Mouse (Mus musculus): ENCODE data around the gene Usp10. TPM values are rescaled to one million over a fixed set of nuclear protein-coding genes. Genes with fewer than 3 reads are reported as not detected.
A peak's percentile ranks its signal among the peaks of the same experiment; 100 is the strongest.

Usp10 gene
- total RNA-seq (2021) = 100 to 1,000 TPM in 1 of 2 experiments, 10 to 100 TPM in 1; 92.2 to 106 TPM
- long read RNA-seq, experiment 1, transcript Usp10-202 (14 exons, 3,274 nt) = minor isoform, 9 of 75 reads
- long read RNA-seq, experiment 1, transcript Usp10-210 (14 exons, 3,726 nt) = major isoform, 24 of 75 reads
- long read RNA-seq, experiment 1, partial matches to known transcripts = 38 of 75 reads
- long read RNA-seq, experiment 1, other reads (novel, unspliced or antisense) = 4 of 75 reads
- long read RNA-seq, experiment 2, transcript Usp10-202 (14 exons, 3,274 nt) = minor isoform, 9 of 39 reads
- long read RNA-seq, experiment 2, transcript Usp10-210 (14 exons, 3,726 nt) = major isoform, 17 of 39 reads
- long read RNA-seq, experiment 2, partial matches to known transcripts = 8 of 39 reads
- long read RNA-seq, experiment 2, other reads (novel, unspliced or antisense) = 5 of 39 reads

DNA sequence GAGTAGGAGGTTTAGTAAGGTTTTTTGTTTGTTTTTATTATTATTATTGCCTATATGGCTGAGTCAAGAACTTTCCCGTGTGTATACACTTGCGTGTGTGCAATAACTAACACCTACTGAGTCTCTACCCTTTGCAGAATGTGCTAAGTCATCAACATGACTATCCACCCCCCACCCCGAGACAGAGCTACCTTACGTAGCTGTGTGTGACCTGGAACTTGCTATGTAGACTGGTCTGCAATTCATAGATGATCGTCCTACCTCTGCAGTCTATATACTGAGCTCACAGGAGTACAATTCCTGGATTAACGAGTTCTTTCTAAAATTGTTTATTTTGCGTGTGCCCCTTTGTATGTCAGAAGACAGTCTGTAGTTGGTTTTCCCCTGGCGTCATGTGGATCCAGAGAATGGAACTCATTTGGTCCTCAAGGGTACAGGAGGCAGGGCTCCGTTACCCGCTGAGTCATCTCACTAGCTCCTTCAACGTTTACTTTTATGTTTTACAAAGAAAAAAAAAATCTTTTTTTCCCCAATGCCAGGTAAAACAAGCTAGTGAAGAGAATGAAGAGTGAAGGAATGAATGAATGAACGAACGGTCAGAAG is at the start of gene Usp10:
TSS of gene Usp10 (plus strand) at position 417 of the 603 bp plus-strand sequence.
- no peak for DNase-seq

DNA sequence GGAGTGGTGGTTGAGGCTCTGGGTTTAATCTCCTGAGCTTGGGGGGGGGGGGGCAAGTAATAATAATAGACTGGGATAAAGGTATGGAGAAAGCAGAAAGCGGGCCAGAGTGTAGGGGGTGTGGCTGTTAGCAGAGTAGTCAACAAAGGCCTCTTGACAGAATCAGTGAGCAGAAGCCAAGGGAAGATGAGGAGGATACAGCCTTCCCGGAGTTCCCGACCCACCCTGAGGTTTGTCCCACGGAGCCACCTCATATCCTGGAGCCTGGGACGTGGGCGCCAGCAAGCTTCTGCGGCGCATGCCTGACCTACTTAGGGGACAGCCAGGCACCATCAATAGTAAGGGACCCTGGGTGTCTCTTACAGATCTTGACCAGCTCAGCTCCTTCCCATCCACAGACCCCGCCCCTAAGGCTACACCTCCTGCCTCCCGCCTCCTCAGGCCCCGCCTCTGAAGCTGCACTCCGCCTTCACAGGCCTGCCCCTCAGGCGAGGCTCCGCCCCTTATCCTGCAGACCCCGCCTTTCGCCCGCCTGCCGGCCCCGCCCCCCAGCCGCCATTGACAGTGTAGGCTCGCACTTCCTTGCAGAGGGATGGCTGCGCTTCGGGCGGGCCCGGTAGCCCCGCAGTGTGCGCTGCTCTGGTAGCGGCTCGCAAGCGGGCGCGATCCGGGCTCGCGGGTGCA is 48.3 kb upstream of the Usp10 start, which contains the start of gene Klhl36:
TSS of gene Klhl36 (plus strand) at position 561 of the 684 bp plus-strand sequence.
- peak; percentile 99 for DNase-seq

DNA sequence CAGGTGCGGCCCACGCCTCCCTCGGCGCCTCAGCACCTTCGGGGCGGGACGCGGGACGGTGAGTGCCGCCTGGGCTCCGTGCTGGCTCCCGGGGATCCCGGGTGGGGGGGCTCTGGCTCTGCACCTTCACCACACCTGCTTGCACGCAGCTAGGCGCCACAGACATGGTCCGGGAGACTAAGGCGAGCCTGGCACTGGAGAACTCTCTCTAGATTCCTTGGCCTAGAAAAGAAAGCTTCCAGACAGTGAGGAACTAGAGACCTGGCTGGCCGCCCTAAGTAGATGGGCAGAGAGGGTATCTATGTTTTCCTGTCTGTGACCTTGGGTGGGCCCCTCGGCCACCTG is 47.8 kb upstream of the Usp10 start:
- no peak for DNase-seq

DNA sequence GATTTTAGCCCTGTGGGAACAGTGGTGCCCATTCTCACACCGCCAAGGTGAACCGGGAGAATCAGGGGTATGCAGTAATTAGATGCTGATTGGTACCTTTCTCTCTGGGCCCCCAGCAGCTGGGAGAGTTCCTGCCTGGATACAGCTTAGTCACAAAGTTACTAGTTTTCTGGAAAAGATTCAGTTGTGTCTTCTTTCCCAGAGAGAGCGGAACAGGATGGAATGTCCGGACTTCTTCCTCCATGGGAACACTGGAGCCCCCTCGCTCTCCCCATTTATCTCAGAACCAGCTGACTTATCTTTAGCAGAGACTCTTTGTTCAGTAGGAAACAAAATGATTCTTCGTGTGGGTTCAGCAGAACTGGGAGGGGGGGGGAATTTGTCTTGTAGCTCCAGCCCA is 47.4 kb upstream of the Usp10 start:
- DNase-seq = no peak

DNA sequence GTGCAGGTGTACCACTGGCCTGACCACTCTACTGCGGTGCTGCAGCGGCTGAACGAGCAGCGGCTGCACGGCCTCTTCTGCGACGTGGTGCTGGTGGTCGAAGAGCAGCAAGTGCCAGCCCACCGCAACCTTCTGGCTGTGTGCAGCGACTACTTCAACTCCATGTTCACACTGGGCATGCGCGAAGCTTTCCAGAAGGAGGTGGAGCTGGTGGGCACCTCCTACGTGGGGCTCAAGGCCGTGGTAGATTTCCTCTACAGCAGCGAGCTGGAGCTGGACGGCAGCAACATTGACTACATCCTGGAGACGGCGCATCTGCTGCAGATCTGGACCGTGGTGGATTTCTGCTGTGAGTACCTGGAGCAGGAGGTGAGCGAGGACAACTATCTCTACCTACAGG is 40.5 kb upstream of the Usp10 start:
- no peak for DNase-seq

DNA sequence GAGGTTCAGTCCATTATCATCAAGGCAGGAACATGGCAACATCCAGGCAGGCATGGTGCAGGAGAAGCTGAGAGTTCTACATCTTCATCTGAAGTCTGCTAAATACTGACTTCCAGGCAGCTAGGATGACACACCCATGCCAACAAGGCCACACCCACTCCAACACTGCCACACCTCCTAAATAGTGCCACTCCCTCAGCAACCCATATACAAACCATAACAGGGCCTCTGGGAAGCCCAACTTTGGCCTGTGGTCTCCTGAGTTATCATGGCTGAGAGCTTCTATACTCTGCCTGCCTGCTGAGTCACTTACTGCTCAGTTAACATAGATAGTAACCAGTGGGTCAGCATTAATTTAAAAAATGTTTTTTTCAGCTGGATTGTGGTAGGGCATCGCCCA is 37.0 kb upstream of the Usp10 start:
- DNase-seq = no peak

DNA sequence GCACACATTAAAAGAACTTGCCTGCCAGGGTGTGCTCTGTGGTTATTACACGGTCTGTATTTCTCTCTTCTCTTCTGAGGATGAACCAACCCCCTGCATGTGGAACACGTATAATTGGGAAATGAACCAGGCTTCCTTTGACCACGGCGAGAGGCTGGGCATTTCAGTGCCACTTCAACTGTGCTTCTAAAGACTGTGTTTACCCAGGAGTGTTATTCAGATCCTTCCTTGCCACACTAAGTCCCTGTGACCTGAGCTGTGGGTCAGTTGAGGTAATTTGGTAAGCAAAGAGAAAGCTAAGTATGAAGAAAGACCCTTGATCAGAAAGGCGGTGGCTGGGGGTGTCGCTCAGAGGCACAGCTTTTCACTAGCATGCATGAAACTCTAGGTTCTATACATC is 28.9 kb upstream of the Usp10 start:
- DNase-seq = no peak

DNA sequence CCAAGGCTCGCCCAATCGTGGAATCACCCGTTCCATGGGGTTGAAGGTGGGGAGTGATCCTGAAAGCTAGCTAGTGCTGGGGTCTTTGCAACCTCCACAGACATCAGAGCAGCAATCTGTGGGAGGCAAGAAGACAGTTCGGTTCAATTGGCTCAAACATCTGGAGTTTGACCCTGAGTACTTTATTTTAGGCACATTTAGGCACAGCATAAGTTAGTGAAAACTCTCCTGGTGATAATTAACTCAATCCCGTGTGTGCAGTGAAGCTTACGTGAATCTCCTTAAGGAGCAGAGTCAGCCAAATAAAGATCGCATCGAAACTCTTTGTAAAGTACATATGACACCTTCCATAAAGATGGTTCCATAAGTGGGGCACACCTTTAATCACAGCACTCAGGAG is 28.2 kb upstream of the Usp10 start:
- DNase-seq = no peak

DNA sequence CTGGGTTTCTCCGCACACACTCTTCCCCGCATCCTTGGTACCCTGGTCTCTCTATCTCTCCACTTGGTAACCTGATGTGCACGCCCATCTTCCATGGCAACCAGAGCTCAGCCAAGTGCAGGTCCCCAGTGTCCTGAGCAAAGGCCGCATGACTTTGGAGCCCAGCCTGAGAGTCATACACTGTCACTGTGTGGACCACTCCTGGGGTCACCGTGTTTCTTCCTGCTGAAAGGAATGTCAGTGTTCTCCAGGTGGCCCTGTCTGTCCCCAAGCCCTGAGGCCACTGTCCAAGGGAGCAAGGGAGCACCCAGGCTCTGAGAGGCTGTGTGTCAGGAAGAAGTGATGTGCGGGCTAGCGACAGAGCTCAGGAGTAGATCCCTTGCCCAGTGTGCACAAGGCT is 26.9 kb upstream of the Usp10 start:
- DNase-seq = no peak

DNA sequence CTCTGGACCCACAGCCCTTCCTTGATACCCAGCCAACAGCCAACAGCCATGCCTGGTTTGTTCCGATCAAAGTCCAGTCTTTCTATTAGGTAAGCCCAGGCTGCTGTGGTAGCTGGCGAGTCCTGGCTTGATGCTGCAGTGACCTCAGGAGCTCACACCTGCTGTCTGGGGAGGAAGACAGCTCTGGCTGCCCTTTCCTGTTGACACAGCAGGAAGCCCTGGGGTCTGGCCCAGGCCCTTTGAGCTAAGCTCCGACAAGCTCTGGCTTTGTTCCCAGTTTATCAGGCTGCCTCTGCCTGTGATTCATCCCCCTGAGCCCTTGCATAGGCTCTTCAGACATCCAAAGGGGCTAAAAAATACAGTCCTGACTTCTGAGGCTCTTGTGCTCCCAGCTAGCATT is 24.5 kb upstream of the Usp10 start:
- DNase-seq = peak; percentile 74

DNA sequence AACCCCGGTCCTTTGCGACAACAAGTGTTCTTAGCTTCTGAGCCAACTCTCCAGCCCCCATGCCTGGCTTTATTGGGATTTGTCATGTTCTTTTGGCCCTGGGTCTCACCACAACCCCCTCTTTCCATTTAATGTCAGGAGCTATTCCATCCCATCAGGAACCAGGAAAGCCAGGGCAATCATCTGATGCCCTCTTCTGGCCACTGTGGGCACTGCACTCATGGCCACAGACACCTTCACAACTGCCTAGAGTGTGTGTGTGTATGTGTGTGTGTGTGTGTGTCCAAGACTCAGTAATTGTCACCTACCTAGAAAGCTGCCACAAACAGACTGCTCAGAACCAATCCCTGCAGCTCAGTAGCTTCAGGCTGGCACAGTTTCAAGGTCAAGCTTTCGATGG is 23.0 kb upstream of the Usp10 start:
- peak; percentile 75 for DNase-seq

DNA sequence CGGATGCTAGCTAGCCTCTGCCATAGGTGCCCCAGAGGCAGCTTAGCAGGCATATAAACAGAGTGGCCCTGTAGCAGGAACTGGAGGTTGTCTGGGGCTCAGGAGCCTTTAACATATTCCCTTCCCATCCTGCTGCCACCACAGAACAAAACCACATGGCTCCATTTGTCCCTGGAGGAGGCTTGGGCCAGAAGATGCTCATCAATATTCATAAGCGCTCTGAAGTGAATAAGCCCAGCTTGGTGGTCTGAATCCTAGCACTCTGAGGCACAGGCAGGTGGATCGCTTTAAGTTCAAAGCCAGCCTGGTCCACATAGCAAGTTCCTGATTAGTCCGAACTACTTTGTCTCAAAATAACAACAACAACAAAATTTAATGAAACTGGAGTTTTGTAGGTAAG is 22.1 kb upstream of the Usp10 start:
- no peak for DNase-seq

DNA sequence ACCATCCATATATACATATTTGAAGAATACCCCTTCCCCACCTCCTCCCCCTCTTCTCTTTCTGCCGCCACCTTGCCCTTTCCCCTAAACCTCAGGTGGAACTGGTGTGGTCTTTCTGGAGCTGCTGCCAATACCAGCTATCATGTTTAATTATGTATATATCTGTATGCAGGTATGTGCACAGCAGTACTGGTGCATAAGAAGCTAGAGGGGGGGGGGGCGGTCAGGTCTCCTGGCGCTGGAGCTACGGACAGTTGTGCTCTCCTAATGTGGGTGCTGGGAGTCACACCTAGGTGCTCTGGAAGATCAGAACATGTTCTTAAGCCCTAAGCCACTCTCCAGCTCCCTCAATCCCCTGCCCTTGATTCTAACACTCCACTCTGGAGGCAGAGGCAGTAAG is 13.1 kb upstream of the Usp10 start:
- no peak for DNase-seq

DNA sequence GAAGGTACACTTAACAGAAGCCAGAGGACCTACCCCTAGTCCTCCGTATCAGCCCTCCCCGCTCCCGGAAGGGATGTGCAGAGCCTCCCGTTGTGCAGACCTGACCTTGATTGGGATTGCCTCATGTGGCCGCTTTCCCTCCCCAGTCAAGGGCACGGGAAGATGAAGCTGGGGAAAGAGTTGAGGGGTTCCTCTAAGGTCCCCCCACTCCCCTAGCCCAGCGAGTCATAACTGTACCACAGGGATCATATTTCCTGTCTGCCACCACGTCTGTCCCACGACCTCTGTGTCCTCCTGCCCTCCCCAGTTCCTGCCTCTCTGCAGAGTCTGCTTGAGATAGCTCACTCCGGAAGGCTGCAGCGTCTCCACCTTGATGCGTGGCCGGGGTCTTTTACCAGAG is 12.2 kb upstream of the Usp10 start:
- DNase-seq = peak; percentile 49

DNA sequence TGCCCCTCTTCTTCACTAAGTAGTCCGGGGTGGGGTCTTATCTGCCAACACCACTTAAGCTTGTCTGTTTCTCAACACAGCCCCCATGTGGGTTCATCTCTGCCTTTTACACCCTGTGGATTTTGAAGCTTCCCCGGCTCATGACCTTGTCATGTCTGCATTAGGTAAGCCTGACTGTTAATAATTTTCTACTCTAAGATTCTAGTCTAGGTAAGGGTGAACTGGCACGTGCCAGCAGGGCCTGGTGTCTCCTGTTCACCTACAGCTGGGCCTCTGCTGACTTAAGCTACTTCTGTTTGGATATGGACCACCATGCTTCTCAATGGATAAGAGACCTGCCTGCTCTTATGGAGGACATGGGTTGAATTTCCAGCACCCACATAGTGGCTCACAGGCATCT is 8.8 kb upstream of the Usp10 start:
- DNase-seq = no peak

DNA sequence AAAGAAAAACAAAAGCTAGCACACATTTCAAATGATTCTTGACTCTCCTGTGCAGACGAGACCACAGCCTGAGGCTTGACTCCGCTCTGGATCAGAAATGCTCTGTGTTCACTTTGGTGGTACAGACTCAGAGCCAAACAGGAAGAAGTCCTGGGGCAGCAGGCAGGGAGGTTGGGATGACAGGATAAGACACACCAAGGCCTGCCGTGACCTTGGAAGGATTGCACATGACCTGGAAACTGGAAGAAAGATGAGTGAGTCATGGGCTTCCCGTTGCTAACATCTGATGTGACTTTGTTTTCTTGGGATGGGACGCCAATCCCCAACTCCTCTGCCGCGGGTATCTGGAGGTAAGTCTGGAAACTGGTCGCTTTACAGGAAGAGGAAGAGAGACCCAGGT is 8.2 kb upstream of the Usp10 start:
- DNase-seq = peak; percentile 61

DNA sequence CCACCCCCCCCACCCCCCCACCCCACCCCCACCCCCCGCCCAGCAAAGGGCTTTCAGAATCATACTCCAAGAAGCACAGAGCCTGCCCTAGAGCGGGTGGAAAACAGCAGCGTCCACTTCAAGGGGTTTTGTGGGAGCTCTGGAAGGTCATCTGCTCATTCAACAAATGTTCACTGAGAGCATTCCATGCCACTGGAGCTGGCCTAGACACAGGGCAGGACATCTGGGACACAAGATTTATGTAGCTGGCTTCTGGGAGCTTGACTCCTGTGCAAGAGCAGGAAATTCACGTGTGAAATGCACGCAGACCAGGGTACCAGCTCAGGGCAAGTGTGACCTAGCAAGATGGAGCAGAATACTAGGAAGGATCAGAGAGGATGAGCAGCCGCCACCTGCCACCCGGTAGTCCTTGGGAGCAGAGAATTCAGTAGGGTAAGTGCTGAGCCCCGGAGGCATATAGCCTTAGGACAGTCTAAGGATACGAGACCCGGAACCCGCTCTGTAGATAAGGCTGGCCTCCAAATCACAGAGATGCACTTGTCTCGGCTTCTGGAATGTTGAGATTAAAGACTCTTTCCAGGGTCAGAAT is 5.7 kb upstream of the Usp10 start:
- no peak for DNase-seq

DNA sequence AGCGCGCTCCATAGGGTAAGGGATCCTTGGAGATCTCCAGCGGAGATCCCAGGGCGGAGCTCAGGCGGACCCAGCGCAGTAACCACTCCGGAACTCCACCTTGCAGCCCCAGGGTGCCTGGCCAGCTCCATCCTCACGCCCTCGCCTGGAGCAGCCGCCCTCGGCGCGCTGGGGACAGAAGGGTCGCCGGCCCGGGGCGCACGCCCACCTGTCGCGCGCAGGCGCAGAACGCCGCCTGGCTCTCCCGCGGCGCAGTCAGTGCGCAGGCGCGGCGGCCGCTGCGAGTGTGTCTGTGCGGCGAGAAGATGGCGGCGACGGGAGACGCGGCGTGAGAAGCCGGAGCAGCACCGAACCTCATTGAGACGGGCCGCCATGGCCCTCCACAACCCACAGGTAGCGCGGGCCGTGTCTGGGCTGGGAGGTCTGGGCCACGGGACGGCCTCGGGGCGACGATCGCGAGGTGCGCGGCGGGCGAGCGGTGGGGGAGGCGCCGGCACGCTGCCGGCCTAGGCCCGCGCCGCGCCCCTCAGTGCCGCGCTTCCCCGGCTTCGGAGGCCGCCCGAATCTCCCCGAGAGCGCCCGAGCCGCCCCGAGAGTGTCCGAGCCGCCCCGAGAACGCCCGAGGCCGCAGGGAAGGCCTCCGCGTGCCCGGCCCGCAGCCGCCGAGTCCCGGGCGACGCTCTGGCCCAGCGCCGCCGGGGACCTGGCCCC is 542 bp downstream of the Usp10 start, which contains the start of gene Gm20388:
TSS of gene Gm20388 (plus strand) at position 295 of the 711 bp plus-strand sequence.
- peak; percentile 95 for DNase-seq

DNA sequence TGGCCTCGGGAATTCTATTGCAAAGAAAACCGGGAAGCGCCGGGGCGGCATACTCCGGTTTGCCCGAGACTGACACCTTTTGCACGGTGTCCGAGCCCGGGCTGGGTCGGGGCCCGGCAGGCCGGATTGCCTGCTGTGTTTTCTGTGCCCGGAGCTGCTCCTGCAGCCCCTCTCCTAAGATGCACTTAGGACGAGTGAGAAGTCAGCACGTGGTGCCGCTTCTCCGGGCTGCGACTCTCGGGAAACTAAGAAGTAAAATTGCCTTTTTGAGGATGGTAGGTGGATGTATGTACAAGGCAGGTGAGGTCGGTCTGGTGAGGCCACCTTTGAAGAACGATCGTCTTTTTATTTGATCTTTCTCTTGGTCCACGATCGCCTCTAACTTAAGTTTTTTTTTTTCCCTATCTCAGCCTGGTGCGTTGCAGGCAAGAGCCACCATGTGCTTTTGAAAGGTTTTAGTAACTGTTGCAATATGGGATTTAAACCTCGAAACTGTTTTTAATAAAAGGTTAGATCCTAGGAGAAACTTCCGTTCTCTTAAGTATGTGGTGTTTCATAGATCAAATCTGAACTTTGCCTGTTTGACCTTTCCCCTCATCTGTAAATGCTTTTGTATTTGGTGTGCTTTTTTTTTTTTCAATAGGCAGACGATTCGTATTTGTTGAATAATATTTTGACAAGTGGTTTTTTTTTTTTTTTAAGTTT is 1.2 kb downstream of the Usp10 start:
- no peak for DNase-seq

DNA sequence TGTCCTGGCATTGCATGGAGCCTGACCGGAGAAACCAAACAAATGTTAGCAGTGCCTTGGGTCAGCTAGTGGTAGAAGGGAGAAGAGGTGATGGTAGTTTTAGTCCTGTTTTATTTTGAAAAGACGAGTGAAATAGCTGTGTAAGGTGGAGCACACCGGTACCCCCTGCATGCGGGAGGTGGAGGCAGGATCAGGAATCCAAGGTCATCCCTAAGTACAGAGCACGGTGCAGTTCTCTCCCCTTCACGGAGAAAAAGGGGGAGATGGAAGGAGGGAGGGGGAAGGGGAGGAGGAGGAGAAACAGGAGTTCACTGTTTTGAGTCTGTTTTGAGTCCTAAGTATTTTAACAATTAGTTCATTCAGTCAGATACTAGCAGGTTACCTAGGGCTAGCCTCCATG is 2.5 kb downstream of the Usp10 start:
- no peak for DNase-seq

DNA sequence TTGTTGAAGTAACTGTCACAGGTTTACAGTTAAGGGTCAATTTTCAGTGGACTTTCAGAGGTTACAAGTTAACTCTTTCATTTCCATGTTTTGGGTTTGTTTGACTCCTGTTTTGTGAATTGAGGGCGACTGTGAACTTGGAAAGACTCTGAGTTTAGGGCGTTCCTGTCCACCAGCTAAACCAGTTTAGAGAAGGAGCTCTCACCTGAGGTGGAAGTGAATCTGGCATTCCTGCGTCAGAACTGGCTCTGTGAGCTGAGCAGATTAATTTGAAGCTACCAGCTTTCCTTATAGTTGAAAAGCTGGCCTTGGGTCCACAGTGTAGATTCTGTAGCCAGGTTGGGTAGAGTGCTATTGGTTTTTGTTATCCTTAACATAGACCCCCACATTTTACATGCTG is 3.0 kb downstream of the Usp10 start:
- no peak for DNase-seq

DNA sequence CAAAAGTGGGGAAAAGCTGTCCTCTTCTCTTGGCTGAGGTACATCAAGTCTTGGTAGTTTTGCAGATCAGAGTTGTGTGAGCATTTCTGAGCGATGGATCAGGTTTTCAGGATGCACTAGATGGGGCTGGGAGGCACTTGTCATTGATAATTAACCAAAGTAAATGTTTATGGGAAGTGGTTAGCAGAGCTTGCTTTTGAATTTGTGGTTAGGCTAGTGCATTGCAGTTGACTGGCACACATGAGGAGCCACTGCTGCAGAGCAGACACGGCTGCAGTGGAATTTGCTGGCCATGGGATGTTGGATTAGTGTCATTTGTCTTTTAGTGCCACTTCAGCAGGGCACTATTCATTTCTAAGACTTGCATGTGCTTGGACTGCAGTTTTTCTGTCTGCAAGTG is 4.0 kb downstream of the Usp10 start:
- no peak for DNase-seq

Data from adrenal gland, postnatal 10 days (tissue).